Mouse (Mus musculus): ENCODE results near the gene Pde4b. TPM values are rescaled to one million over a fixed set of nuclear protein-coding genes. Genes with fewer than 3 reads are reported as not detected.

The Pde4b gene
- polyA plus RNA-seq, 1 experiment from 2014 or later, result 19.1 TPM

- Histone ChIP-seq H3K27ac (replicated peaks) (no peak overlapping the region), H3K9me3 (0 out of 2 replicates have a peak, but pooled peaks cover 4% of the 10 kb centered on the region), H3K4me3 (no peak overlapping the region), H3K4me1 (no peaks in the 10 kb centered on the region), H3K9ac (no peak overlapping the region), H3K36me3 (no peaks in the 10 kb centered on the region), H3K27me3 (replicated peaks) (no peaks in the 10 kb centered on the region), H3K4me2 (no peak overlapping the region)
- 78% methylated on average over 5 of the region's 5 CpGs for WGBS
- ATAC-seq (ENCODE audit: extremely low read depth, insufficient number of reproducible peaks, low FRiP score, low TSS enrichment), result no peak
Measured at GRCm38 (mm10) chr4:102186888-102187287, 99.5 kb downstream of the Pde4b start.

DNA sequence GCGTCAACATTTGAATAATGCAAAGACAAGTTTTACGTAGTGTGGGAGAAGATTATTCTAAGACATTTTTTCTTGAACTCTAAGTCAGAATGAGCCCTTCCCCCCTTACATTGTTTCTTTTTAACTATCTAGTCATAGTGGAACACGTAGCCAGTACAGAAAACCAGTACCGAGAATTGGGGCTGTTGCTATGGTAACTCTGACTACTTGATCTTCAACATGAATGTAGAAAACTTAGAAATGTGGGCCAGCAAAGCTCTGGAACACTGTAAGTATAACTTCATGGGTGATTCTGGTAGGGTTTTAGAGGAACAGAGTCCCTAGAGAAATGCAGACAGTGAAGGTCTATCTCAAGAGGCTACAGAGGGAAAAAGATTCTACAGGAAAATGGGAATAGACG lies 110.4 kb downstream of the Pde4b start:
- Histone ChIP-seq H3K27me3 (replicated peaks) (no peaks in the 10 kb centered on the region), H3K4me1 (0 out of 2 replicates have a peak, but pooled peaks cover 4% of the 10 kb centered on the region), H3K9me3 (no peaks in the 10 kb centered on the region), H3K27ac (replicated peaks) (no peak overlapping the region), H3K36me3 (no peaks in the 10 kb centered on the region), H3K4me3 (no peak overlapping the region), H3K9ac (no peak overlapping the region), H3K4me2 (no peak overlapping the region)
- no peak for ATAC-seq (ENCODE audit: extremely low read depth, insufficient number of reproducible peaks, low FRiP score, low TSS enrichment)
- WGBS, result 89% methylated on average over 5 of the region's 5 CpGs

DNA sequence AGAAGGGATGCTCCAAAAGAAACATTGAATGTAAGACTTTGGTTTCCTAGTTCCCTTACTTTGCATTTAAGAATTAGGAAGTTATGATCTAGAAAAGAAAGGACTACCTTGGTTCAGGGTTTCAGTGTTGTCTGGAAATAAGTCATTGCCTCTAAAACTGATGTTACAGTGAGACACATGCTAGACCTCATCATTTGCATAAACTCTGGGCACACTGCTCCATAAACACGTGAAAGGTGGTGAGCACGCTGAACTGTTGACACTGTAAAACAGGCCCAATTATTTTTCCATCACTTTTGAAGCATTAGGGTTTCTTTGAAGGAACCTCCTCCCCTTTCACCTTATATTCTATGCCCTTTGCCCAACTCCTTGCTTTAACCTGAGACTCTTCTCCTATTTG lies 122.4 kb downstream of the Pde4b start:
- Histone ChIP-seq H3K4me1 (peaks cover 5% of the 10 kb centered on the region), H3K36me3 (no peaks in the 10 kb centered on the region), H3K27ac (replicated peaks) (no peak overlapping the region), H3K9ac (no peak overlapping the region), H3K4me2 (no peak overlapping the region), H3K27me3 (replicated peaks) (no peaks in the 10 kb centered on the region), H3K9me3 (no peaks in the 10 kb centered on the region), H3K4me3 (no peak overlapping the region)
- 68% methylated on average over 2 of the region's 2 CpGs for WGBS
- ATAC-seq (ENCODE audit: extremely low read depth, insufficient number of reproducible peaks, low FRiP score, low TSS enrichment), result no peak

GRCm38 (mm10) chr4:102226700-102227099 lies 139.4 kb downstream of the Pde4b start:
- Histone ChIP-seq H3K27ac (replicated peaks) (no peak overlapping the region), H3K27me3 (replicated peaks) (no peaks in the 10 kb centered on the region), H3K4me2 (no peak overlapping the region), H3K36me3 (no peaks in the 10 kb centered on the region), H3K4me1 (peaks cover 25% of the 10 kb centered on the region), H3K9ac (no peak overlapping the region), H3K4me3 (no peak overlapping the region), H3K9me3 (no peaks in the 10 kb centered on the region)
- no peak for ATAC-seq (ENCODE audit: extremely low read depth, insufficient number of reproducible peaks, low FRiP score, low TSS enrichment)

DNA sequence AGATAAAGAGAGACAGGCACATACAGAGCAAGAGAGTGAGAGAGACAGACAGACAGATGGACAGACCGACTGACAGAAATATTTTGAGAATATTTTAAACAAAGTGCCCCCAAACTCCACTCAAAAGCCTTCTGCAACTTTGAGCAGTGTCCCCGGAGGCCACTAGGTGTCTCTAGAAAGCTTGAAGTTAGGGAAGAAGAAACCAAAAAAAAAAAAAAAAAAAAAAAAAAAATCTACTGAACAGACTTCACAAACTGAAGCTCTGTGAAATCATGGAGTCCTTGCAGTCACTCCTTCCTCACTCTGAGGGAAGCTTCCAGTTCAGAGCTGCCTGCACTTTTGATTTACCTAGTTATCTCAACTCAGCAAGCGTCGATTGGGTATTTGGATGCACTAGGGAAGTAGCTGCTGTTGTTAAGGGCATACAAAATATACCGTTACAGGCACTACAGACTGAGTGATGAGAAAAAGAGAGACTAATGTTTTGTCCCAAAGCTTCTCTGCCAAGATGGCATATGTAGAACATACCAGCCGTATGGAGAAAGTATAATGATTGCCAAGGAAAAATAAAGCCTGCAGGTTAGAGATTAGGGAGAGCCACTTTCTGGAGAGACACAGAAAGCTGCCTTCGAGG lies 141.7 kb downstream of the Pde4b start:
- no peak overlapping the region for H3K4me3 ChIP-seq
- 0 out of 2 replicates have a peak overlapping the region, but pooled peaks have one; percentile 1 for H3K4me2 ChIP-seq
- WGBS, result 38% methylated on average over 7 of the region's 7 CpGs
- H3K9ac ChIP-seq, result no peak overlapping the region
- no peak overlapping the region; the same call in 1 of the 2 replicates for H3K27ac ChIP-seq (replicated peaks)
- no peaks in the 10 kb centered on the region for H3K9me3 ChIP-seq
- no peaks in the 10 kb centered on the region for H3K36me3 ChIP-seq
- ATAC-seq (ENCODE audit: extremely low read depth, insufficient number of reproducible peaks, low FRiP score, low TSS enrichment), result no peak
- H3K27me3 ChIP-seq (replicated peaks), result no peaks in the 10 kb centered on the region
- H3K4me1 ChIP-seq, result peaks cover 25% of the 10 kb centered on the region

- Histone ChIP-seq H3K9ac (no peak overlapping the region), H3K27ac (replicated peaks) (no peak overlapping the region), H3K9me3 (no peaks in the 10 kb centered on the region), H3K36me3 (no peaks in the 10 kb centered on the region), H3K4me1 (peaks cover 25% of the 10 kb centered on the region), H3K27me3 (replicated peaks) (no peaks in the 10 kb centered on the region), H3K4me2 (no peak overlapping the region), H3K4me3 (no peak overlapping the region)
- ATAC-seq (ENCODE audit: extremely low read depth, insufficient number of reproducible peaks, low FRiP score, low TSS enrichment), result no peak
- 10% methylated on average over 1 of the region's 1 CpGs for WGBS
Measured at GRCm38 (mm10) chr4:102230898-102231297, 143.6 kb downstream of the Pde4b start.

DNA sequence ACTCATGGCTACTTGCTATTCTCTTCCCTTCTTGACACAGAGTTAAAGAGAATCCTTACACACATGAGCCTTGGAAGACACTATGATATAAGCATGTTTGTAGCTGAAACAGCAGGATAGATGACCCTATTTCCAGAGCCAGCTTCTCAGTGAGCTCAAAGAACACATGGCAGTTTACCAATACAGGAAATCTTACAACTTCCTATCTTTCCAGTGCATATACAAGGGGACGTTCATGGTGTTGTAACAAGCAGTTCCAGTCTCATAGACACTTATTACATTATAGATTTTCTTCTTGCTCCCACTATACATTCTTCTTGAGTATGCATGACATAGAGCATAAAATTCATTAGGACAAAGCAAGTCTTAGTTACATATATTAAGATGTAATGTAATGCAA lies 146.3 kb downstream of the Pde4b start:
- Histone ChIP-seq H3K36me3 (no peaks in the 10 kb centered on the region), H3K27me3 (replicated peaks) (no peaks in the 10 kb centered on the region), H3K4me2 (no peak overlapping the region), H3K9me3 (no peaks in the 10 kb centered on the region), H3K4me3 (no peak overlapping the region), H3K27ac (replicated peaks) (no peak overlapping the region), H3K9ac (no peak overlapping the region), H3K4me1 (peaks cover 25% of the 10 kb centered on the region)
- no peak for ATAC-seq (ENCODE audit: extremely low read depth, insufficient number of reproducible peaks, low FRiP score, low TSS enrichment)
- 49% methylated on average over 1 of the region's 1 CpGs for WGBS

DNA sequence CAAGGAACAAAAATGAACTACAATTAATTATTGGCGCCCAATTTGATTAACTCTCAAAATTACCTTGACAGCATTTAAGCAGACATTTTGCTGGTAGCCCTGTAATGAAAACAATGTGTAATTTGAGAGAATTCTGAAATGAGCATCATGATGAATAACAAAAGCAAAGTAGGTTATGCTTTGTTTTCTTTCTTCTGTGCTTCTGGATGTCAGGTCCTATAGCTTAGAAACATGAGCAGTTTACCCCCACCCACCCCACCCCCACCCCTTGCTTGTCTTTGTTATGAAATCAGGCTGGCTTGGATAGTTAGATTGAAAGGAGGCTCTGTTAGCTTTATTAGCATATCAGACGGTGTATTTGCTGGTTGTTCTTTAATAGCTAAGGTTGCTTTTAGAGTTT lies 147.8 kb downstream of the Pde4b start:
- H3K4me3 ChIP-seq, result no peak overlapping the region
- WGBS, result 52% methylated on average over 2 of the region's 2 CpGs
- ATAC-seq (ENCODE audit: extremely low read depth, insufficient number of reproducible peaks, low FRiP score, low TSS enrichment), result no peak

GRCm38 (mm10) chr4:102239102-102239501 lies 151.8 kb downstream of the Pde4b start:
- Histone ChIP-seq H3K27ac (replicated peaks) (no peak overlapping the region), H3K4me1 (peaks cover 17% of the 10 kb centered on the region), H3K27me3 (replicated peaks) (no peaks in the 10 kb centered on the region), H3K36me3 (no peaks in the 10 kb centered on the region), H3K4me3 (no peak overlapping the region), H3K4me2 (no peak overlapping the region), H3K9ac (no peak overlapping the region), H3K9me3 (no peaks in the 10 kb centered on the region)
- 82% methylated on average over 2 of the region's 2 CpGs for WGBS
- no peak for ATAC-seq (ENCODE audit: extremely low read depth, insufficient number of reproducible peaks, low FRiP score, low TSS enrichment)

More for the DNA sequence above, 147.8 kb downstream of the Pde4b start:
- Histone ChIP-seq H3K36me3 (no peaks in the 10 kb centered on the region), H3K4me1 (peaks cover 19% of the 10 kb centered on the region), H3K4me2 (no peak overlapping the region), H3K27me3 (replicated peaks) (no peaks in the 10 kb centered on the region), H3K9me3 (no peaks in the 10 kb centered on the region), H3K27ac (replicated peaks) (no peak overlapping the region), H3K9ac (no peak overlapping the region)

DNA sequence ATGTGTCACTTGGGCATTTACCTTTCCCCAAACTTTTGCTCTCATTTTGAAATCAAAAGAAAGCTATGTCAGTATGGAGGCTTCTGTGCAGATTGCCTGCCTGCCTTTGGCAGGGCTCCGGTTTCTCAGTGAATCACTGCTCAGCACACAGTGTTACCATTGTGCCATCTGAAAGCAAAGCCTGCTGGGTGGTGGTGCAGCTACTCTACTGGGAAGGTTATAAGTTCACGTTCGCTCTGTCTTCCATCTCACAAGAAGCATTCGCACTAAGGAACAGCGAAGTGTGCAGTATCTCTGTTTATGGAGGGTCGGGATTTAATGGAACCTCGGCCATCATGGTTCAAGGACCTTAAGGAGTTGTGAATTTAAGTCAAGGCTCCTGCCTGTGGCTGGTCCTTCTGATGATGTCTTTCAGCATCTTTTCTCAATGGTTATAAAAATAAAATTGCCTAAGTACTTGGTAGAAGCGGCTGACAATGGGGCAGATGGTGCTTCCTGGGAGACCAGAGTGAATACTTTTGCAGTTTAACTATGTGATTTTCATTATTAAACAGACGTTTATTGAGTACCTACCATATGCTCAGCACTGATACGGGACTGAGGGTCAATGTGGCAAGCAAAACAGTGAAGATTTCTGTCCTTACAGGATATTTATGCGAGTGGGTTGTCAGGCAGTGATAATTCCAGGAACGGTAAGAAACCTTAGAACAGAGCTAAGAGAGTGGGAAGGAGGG lies 152.5 kb downstream of the Pde4b start:
- no peak overlapping the region for H3K4me2 ChIP-seq
- 75% methylated on average over 12 of the region's 12 CpGs for WGBS
- no peak for ATAC-seq (ENCODE audit: extremely low read depth, insufficient number of reproducible peaks, low FRiP score, low TSS enrichment)

DNA sequence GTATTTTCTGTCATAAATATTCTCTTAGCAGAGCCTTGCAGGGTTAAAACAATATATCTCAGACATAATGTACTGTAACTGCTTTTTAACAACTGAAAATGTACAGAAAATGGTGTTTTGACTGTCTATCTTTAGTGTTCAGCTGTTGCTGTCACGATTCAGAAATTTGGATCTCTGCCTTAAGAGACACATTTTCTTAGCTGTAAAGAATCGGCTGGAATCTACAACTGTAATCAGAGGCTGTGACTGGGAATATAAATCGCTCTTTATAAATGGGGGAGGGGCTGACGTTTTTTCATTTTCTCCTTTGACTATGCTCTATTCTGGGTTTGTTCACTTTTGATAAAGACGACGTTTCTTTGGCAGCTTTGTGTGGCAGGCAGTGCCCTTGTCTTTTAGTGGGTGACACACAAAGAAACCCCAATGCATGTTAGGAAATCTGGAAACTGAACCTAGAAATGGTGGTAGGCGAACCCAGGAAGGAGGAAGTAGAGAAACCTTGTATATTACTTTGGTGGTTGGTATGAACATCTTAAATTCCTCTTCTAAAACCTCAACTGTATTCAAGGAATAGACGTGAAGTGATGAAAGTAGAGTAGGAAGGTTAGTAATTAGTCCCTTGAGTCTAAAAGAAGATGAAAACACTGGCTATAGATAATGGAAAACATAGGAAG lies 153.5 kb downstream of the Pde4b start:
- no peak overlapping the region for H3K4me3 ChIP-seq
- H3K36me3 ChIP-seq, result no peaks in the 10 kb centered on the region
- H3K27me3 ChIP-seq (replicated peaks), result no peaks in the 10 kb centered on the region
- no peak overlapping the region for H3K9ac ChIP-seq
- WGBS, result 52% methylated on average over 8 of the region's 8 CpGs
- H3K9me3 ChIP-seq, result no peaks in the 10 kb centered on the region
- ATAC-seq (ENCODE audit: extremely low read depth, insufficient number of reproducible peaks, low FRiP score, low TSS enrichment), result no peak
- peaks cover 17% of the 10 kb centered on the region for H3K4me1 ChIP-seq
- H3K27ac ChIP-seq (replicated peaks), result no peak overlapping the region
- H3K4me2 ChIP-seq, result peak overlapping the region; percentile 9; the same call in 1 of the 2 replicates

More for the DNA sequence above, 152.5 kb downstream of the Pde4b start:
- Histone ChIP-seq H3K36me3 (no peaks in the 10 kb centered on the region), H3K4me3 (no peak overlapping the region), H3K9me3 (no peaks in the 10 kb centered on the region), H3K4me1 (peaks cover 17% of the 10 kb centered on the region), H3K9ac (no peak overlapping the region), H3K27me3 (replicated peaks) (no peaks in the 10 kb centered on the region), H3K27ac (replicated peaks) (no peak overlapping the region)
